Mouse (Mus musculus): ENCODE data around the gene Impdh1.

DNA sequence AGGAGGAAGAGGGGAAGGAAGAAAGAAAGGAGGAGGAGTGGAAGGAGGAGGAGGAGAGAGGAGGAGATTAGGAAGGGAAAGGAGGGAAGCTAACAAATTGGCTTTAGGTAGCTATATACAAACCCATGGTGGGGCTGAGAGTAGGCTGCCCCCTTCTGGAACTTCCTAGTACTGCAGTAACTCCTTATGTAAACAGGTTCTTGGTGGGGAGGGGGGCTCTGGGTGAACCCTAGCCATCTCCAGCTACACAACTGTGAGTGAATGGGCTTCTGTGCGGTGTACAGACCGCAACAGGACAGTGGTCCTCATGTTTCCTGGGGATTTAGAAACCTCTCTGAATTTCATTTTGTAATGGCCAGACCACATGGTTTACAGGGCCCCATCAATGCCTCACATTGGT is 24.6 kb upstream of the Impdh1 start:
- no peak for TF ChIP-seq POLR2A (IDR thresholded peaks at IDR 0.05; ENCODE audit: borderline replicate concordance, extremely low read depth, low read depth, low read length)
- peak; percentile 44 for TF ChIP-seq CTCF (IDR thresholded peaks at IDR 0.05; ENCODE audit: insufficient read depth, low read length)
